Mouse (Mus musculus): ENCODE measurements at regions not wholly inside any gene's neighbourhood (a gene's known extent, or its start where the extent isn't known, plus 50 kb on each side); places are given as distances from the start of the nearest gene placed in this dataset.

- no peak for TF ChIP-seq CTCF (IDR thresholded peaks at IDR 0.05; ENCODE audit: borderline replicate concordance, extremely low read depth, insufficient read depth, insufficient read length)
- TF ChIP-seq POLR2A (IDR thresholded peaks at IDR 0.05; ENCODE audit: borderline replicate concordance, extremely low read depth, insufficient read depth, insufficient read length, poor library complexity, severe bottlenecking): no peak
Measured at GRCm38 (mm10) chr11:93719141-93719540, 166.4 kb downstream of the Utp18 start.
